Mouse (Mus musculus) limb, embryonic 13.5 days (tissue): ENCODE data around the gene Tnik. TPM values are rescaled to one million over a fixed set of nuclear protein-coding genes. Genes with fewer than 3 reads are reported as not detected.

Experiments
- ATAC-seq: fragments of 200-750 bp; cut with Nextera tagmentation; 2 replicates; pipeline ENCODE4 v1.8.0; 2017; ENCODE audit warnings: low read depth, moderate number of reproducible peaks, moderate TSS enrichment; ENCODE audit not compliant: low FRiP score
- H3K27ac ChIP-seq: fragments of 300-500 bp; sonication (generic); 2 replicates; pipeline ENCODE4 v1.5.1; 2015; ENCODE audit warnings: inconsistent platforms, mild to moderate bottlenecking, moderate library complexity
- H3K27me3 ChIP-seq: fragments of 300-500 bp; sonication (generic); 2 replicates; pipeline ENCODE4 v1.6.1; 2015; ENCODE audit warnings: mild to moderate bottlenecking, inconsistent platforms
- H3K36me3 ChIP-seq: fragments of 300-500 bp; sonication (generic); 2 replicates; pipeline ENCODE4 v1.6.1; 2015; ENCODE audit warnings: inconsistent platforms, mild to moderate bottlenecking, moderate library complexity
- H3K4me1 ChIP-seq: fragments of 300-500 bp; sonication (generic); 2 replicates; pipeline ENCODE4 v1.6.1; 2015; ENCODE audit warnings: inconsistent platforms
- H3K4me2 ChIP-seq: fragments of 300-500 bp; sonication (generic); replicated peaks from 2 replicates; pipeline ENCODE4 v1.6.1; 2015; ENCODE audit warnings: inconsistent platforms, mild to moderate bottlenecking, moderate library complexity
- H3K4me3 ChIP-seq: fragments of 300-500 bp; sonication (generic); 2 replicates; pipeline ENCODE4 v1.5.1; 2015; ENCODE audit warnings: moderate library complexity, mild to moderate bottlenecking, inconsistent platforms
- H3K9ac ChIP-seq: fragments of 300-500 bp; sonication (generic); 2 replicates; pipeline ENCODE4 v1.6.1; 2015; ENCODE audit warnings: mild to moderate bottlenecking, inconsistent platforms
- H3K9me3 ChIP-seq: fragments of 300-500 bp; sonication (generic); 2 replicates; pipeline ENCODE4 v1.6.1; 2016; ENCODE audit warnings: inconsistent platforms
- WGBS: fragments of 180-500 bp; shearing (Covaris S2); methylation state at CpG from one replicate; pipeline ENCODE4 v1.1.7; 2015; 5-methylcytosine and 5-hydroxymethylcytosine counted together
- polyA plus RNA-seq: library from polyadenylated mRNA; unstranded; fragments of >200 nt; fragmentation: Nextera tagmentation; extraction: Ambion mirVana; gene quantifications from 2 replicates; pipeline ENCODE4 v1.2.1, GENCODE M21; 2015

Tnik gene
- polyA plus RNA-seq, 1 experiment from 2014 or later = 9.5 TPM

DNA sequence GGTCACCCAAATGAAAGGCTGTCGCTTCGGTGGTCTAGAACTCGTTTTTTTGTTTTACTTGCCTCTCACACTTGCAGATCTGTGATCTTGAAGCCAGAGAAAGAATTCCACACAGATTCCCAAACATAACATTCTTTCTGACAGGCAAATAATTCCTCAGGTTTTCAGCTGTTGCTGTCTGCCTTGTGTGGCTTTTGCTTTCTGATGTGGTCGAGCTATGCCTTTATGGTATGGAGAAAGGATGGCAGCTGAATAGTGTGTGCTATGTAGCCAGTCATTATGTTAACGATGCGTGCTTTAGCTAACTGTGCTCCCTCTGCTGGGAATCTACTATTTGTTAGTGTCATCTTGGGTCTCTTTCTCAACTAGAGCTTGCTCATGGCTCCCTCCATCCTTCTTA lies 158.8 kb downstream of the Tnik start:
- Histone ChIP-seq H3K4me1 (peaks cover 13% of the 10 kb centered on the region), H3K36me3 (no peaks in the 10 kb centered on the region), H3K9me3 (no peaks in the 10 kb centered on the region), H3K4me2 (no peak overlapping the region), H3K27ac (no peak overlapping the region), H3K4me3 (no peak overlapping the region), H3K9ac (no peak overlapping the region), H3K27me3 (no peaks in the 10 kb centered on the region)
- ATAC-seq = no peak
- 73% methylated on average over 6 of the region's 6 CpGs for WGBS

- Histone ChIP-seq H3K4me1 (peaks cover 13% of the 10 kb centered on the region), H3K9ac (no peak overlapping the region), H3K4me2 (no peak overlapping the region), H3K36me3 (no peaks in the 10 kb centered on the region), H3K9me3 (no peaks in the 10 kb centered on the region), H3K27ac (no peak overlapping the region), H3K4me3 (no peak overlapping the region), H3K27me3 (no peaks in the 10 kb centered on the region)
- WGBS = 77% methylated on average over 1 of the region's 1 CpGs
- ATAC-seq = no peak
These were observed 159.2 kb downstream of the Tnik start for GRCm38 (mm10) chr3:28422221-28422620.

GRCm38 (mm10) chr3:28425911-28426310 lies 162.9 kb downstream of the Tnik start:
- Histone ChIP-seq H3K4me2 (no peak overlapping the region), H3K27me3 (no peaks in the 10 kb centered on the region), H3K9ac (no peak overlapping the region), H3K27ac (no peak overlapping the region), H3K36me3 (no peaks in the 10 kb centered on the region), H3K4me3 (no peak overlapping the region), H3K4me1 (no peaks in the 10 kb centered on the region), H3K9me3 (no peaks in the 10 kb centered on the region)
- ATAC-seq = no peak
- WGBS = 74% methylated on average over 6 of the region's 6 CpGs

DNA sequence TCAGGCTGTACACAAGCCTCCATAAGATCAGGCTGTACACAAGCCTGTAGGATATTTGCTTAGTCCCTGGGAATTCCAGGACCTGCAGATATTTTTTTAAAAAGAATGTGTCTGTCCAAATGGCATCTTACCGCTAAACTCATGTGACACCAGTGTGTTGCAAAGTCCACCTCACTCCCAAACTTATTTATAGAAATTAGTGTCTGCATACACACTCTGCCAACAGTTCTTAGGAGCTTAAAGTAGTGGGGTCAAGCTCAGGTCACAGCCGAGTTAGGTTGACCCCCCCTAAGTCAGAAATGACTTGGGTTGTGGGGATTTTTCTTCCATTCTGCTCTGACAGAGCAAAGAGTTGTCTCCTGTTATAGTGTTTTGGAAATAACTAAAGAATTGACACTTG lies 168.4 kb downstream of the Tnik start:
- H3K27me3 ChIP-seq = no peaks in the 10 kb centered on the region
- H3K27ac ChIP-seq = no peak overlapping the region
- H3K4me2 ChIP-seq = no peak overlapping the region
- no peaks in the 10 kb centered on the region for H3K9me3 ChIP-seq
- no peak for ATAC-seq
- H3K9ac ChIP-seq = no peak overlapping the region
- no peaks in the 10 kb centered on the region for H3K4me1 ChIP-seq
- no peak overlapping the region for H3K4me3 ChIP-seq
- 81% methylated on average over 2 of the region's 2 CpGs for WGBS
- H3K36me3 ChIP-seq = no peaks in the 10 kb centered on the region

DNA sequence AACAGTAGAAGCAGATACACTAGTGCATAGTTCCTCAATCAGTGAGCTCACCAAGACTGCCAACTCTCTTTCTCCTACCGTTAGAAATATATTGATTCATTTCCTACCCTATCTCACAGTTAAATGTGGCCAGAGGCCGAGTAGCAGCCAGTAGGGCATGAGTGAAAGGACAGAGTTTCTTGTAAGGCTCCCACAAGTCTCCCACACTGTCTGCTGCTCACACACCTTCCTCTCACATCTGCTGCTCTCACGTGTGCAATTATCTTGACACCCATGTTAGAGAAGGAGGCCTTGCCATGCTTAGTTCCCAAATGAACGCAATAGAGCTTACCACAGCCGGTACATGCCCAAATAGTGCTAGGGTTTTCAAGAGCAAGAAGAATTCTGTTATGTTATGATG lies 169.3 kb downstream of the Tnik start:
- Histone ChIP-seq H3K4me2 (no peak overlapping the region), H3K4me1 (no peaks in the 10 kb centered on the region), H3K36me3 (no peaks in the 10 kb centered on the region), H3K4me3 (no peak overlapping the region), H3K27me3 (no peaks in the 10 kb centered on the region), H3K27ac (no peak overlapping the region), H3K9ac (no peak overlapping the region), H3K9me3 (no peaks in the 10 kb centered on the region)
- ATAC-seq = no peak
- 81% methylated on average over 5 of the region's 5 CpGs for WGBS

DNA sequence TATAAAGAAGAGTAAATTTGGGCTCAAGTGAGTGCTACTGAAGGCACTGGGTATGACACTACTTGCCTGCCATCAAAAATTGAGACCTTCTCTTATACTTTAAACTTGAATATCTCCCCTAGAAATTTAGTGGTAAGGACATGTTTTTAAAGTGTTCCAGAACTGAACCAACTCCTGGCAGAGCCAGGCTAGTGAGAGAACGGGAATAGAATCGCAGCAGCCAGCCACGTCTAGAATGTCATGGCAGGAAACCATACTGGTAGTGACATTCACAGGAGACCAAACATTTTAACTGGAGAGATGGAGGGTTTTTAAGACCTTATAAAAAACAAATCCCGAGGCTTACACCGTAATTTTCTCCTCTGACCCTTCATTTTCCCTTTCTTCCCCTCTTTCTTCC lies 172.5 kb downstream of the Tnik start:
- no peaks in the 10 kb centered on the region for H3K27me3 ChIP-seq
- H3K36me3 ChIP-seq = no peaks in the 10 kb centered on the region
- H3K4me3 ChIP-seq = no peak overlapping the region
- WGBS = 53% methylated on average over 5 of the region's 5 CpGs
- no peaks in the 10 kb centered on the region for H3K9me3 ChIP-seq
- H3K4me2 ChIP-seq = no peak overlapping the region
- H3K4me1 ChIP-seq = peaks cover 10% of the 10 kb centered on the region
- ATAC-seq = no peak
- no peak overlapping the region for H3K9ac ChIP-seq
- H3K27ac ChIP-seq = no peak overlapping the region

- Histone ChIP-seq H3K9me3 (no peaks in the 10 kb centered on the region), H3K9ac (no peak overlapping the region), H3K4me1 (peaks cover 10% of the 10 kb centered on the region), H3K27me3 (no peaks in the 10 kb centered on the region), H3K4me3 (no peak overlapping the region), H3K27ac (no peak overlapping the region), H3K4me2 (no peak overlapping the region), H3K36me3 (no peaks in the 10 kb centered on the region)
- ATAC-seq = no peak
- WGBS = 86% methylated on average over 5 of the region's 5 CpGs
These were observed 174.4 kb downstream of the Tnik start for GRCm38 (mm10) chr3:28437429-28437828.

GRCm38 (mm10) chr3:28441545-28441944 lies 178.5 kb downstream of the Tnik start:
- Histone ChIP-seq H3K4me2 (no peak overlapping the region), H3K4me3 (no peak overlapping the region), H3K9me3 (peaks cover under 1% of the 10 kb centered on the region; the same call in 1 of the 2 replicates), H3K4me1 (peaks cover 10% of the 10 kb centered on the region), H3K9ac (no peak overlapping the region), H3K27me3 (no peaks in the 10 kb centered on the region), H3K27ac (no peak overlapping the region), H3K36me3 (no peaks in the 10 kb centered on the region)
- no peak for ATAC-seq
- 71% methylated on average over 4 of the region's 4 CpGs for WGBS

- WGBS = 84% methylated on average over 4 of the region's 4 CpGs
- H3K9me3 ChIP-seq = peaks cover 6% of the 10 kb centered on the region
- H3K27me3 ChIP-seq = no peaks in the 10 kb centered on the region
- H3K36me3 ChIP-seq = no peaks in the 10 kb centered on the region
- H3K4me3 ChIP-seq = no peak overlapping the region
- H3K27ac ChIP-seq = no peak overlapping the region
- peaks cover 10% of the 10 kb centered on the region for H3K4me1 ChIP-seq
- no peak overlapping the region for H3K9ac ChIP-seq
- H3K4me2 ChIP-seq = no peak overlapping the region
- no peak for ATAC-seq
These were observed 179.1 kb downstream of the Tnik start for GRCm38 (mm10) chr3:28442116-28442515.

DNA sequence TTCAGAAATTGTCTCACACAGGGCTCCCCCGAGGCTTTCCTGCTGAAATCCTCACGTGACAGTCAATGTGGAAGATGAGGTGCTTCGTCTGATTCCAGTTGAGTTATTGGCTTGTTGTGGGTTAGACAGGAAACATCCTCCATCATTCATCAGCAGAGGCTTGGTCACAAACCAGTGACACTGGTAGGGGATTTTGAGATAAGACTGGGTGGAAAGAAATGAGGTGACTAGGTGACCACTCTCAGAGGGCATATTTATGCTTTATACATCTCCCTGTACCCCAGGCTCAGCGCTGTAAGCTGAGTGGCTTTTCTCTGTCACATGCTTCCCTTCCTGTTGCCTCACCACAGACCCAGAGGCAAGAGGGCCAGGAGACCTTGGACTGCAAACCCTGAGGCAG lies 184.9 kb downstream of the Tnik start:
- 78% methylated on average over 4 of the region's 4 CpGs for WGBS
- H3K36me3 ChIP-seq = no peaks in the 10 kb centered on the region
- H3K9me3 ChIP-seq = peaks cover 7% of the 10 kb centered on the region

DNA sequence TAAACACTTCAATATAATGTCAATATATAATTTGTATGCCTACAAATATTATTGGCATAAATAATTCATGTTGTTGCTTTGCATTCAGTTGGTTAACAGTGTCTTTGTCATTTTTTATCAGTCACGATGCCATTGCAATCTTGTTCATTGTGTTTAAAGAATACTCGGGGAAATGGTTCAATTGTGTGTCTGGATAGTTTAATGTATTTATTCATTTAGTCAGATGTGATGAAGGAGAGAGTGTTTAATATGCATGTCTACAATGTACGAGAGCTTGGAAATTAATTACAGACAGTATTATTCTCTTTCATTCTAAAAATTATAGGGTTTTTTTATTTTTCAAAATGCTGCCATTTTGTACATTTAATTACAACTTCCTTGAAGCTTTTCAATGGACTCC lies 190.4 kb downstream of the Tnik start:
- H3K4me3 ChIP-seq = no peak overlapping the region
- no peak for ATAC-seq
- H3K4me2 ChIP-seq = no peak overlapping the region
- H3K4me1 ChIP-seq = no peaks in the 10 kb centered on the region
- H3K27ac ChIP-seq = no peak overlapping the region
- H3K27me3 ChIP-seq = no peaks in the 10 kb centered on the region
- no peaks in the 10 kb centered on the region for H3K9me3 ChIP-seq
- 89% methylated on average over 3 of the region's 3 CpGs for WGBS
- H3K36me3 ChIP-seq = no peaks in the 10 kb centered on the region
- H3K9ac ChIP-seq = no peak overlapping the region

More for the DNA sequence above, 184.9 kb downstream of the Tnik start:
- Histone ChIP-seq H3K4me1 (no peaks in the 10 kb centered on the region), H3K4me2 (no peak overlapping the region), H3K27me3 (no peaks in the 10 kb centered on the region), H3K9ac (no peak overlapping the region), H3K4me3 (no peak overlapping the region), H3K27ac (no peak overlapping the region)
- ATAC-seq = no peak

- H3K27ac ChIP-seq = no peak overlapping the region
- H3K4me2 ChIP-seq = no peak overlapping the region
- H3K27me3 ChIP-seq = no peaks in the 10 kb centered on the region
- ATAC-seq = no peak
- H3K36me3 ChIP-seq = no peaks in the 10 kb centered on the region
- WGBS = 73% methylated on average over 8 of the region's 8 CpGs
- H3K9ac ChIP-seq = no peak overlapping the region
- H3K4me1 ChIP-seq = no peaks in the 10 kb centered on the region
- H3K4me3 ChIP-seq = no peak overlapping the region
- no peaks in the 10 kb centered on the region for H3K9me3 ChIP-seq
These were observed 193.8 kb downstream of the Tnik start for GRCm38 (mm10) chr3:28456842-28457241.

DNA sequence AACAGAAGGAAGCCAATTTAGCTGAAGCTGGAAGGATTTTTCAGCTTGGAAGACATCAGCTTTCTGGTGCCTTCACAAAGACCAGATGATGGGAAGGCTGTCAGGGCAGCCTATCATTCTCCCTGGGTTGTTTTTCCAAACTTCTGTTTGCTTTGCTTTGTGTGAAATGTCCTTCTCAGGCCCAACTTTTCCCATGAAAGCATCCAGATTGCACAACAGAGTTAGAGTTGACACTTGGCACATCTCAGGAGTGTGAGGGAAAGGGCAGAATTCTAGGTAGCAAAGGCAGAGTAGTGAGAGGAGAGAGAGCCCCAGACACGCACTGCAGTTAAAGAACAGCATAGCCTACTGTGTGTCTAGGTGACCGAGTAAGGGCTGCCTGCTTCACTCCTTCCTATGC lies 194.5 kb downstream of the Tnik start:
- Histone ChIP-seq H3K27me3 (no peaks in the 10 kb centered on the region), H3K4me1 (no peaks in the 10 kb centered on the region), H3K9me3 (no peaks in the 10 kb centered on the region), H3K4me2 (no peak overlapping the region), H3K27ac (no peak overlapping the region), H3K4me3 (no peak overlapping the region), H3K36me3 (no peaks in the 10 kb centered on the region), H3K9ac (no peak overlapping the region)
- ATAC-seq = no peak
- WGBS = 83% methylated on average over 2 of the region's 2 CpGs
